Mouse (Mus musculus) liver, postnatal 0 days (tissue): ENCODE measurements around the gene Arpp21. TPM values are rescaled to one million over a fixed set of nuclear protein-coding genes. Genes with fewer than 3 reads are reported as not detected.

Source experiments
- ATAC-seq: fragments of 200-750 bp; cut with Nextera tagmentation; 2 replicates; pipeline ENCODE4 v1.8.0; 2017; ENCODE audit warnings: mild to moderate bottlenecking, moderate library complexity
- DNase-seq: peaks from one replicate; pipeline ENCODE4 v3.0.0-alpha.2; 2016
- H3K27ac ChIP-seq: fragments of 300-500 bp; sonication (generic); 2 replicates; pipeline ENCODE4 v1.5.1; 2014; ENCODE audit warnings: antibody characterized with exemption, moderate library complexity, mild to moderate bottlenecking, low read depth
- H3K27me3 ChIP-seq: fragments of 300-500 bp; sonication (generic); 2 replicates; pipeline ENCODE4 v1.6.1; 2014; ENCODE audit warnings: low read length, control low read depth, mixed read lengths; ENCODE audit not compliant: insufficient read depth
- H3K36me3 ChIP-seq: fragments of 300-500 bp; sonication (generic); replicated peaks from 2 replicates; pipeline ENCODE4 v1.6.1; 2014; ENCODE audit warnings: mild to moderate bottlenecking, control low read depth, low read length, moderate library complexity, mixed read lengths; ENCODE audit not compliant: insufficient read depth
- H3K4me1 ChIP-seq: fragments of 300-500 bp; sonication (generic); 2 replicates; pipeline ENCODE4 v1.6.1; 2014; ENCODE audit warnings: antibody characterized with exemption, mild to moderate bottlenecking, control low read depth; ENCODE audit not compliant: insufficient read depth
- H3K4me2 ChIP-seq: fragments of 300-500 bp; sonication (generic); 2 replicates; pipeline ENCODE4 v1.6.1; 2014; ENCODE audit warnings: low read depth, mild to moderate bottlenecking, low read length, moderate library complexity, mixed read lengths
- H3K4me3 ChIP-seq: fragments of 300-500 bp; sonication (generic); 2 replicates; pipeline ENCODE4 v1.5.1; 2014; ENCODE audit warnings: low read depth, low read length
- H3K9ac ChIP-seq: fragments of 300-500 bp; sonication (generic); replicated peaks from 2 replicates; pipeline ENCODE4 v1.6.1; 2014; ENCODE audit warnings: mild to moderate bottlenecking, moderate library complexity
- H3K9me3 ChIP-seq: fragments of 300-500 bp; sonication (generic); 2 replicates; pipeline ENCODE4 v1.6.1; 2016; ENCODE audit warnings: mild to moderate bottlenecking, control low read depth, low read length, mixed read lengths
- CTCF ChIP-seq: sonication (generic); IDR thresholded peaks from 2 replicates; pipeline ENCODE4 v1.5.1; 2016; ENCODE audit warnings: antibody characterized with exemption, low read depth
- EP300 ChIP-seq: IDR thresholded peaks from 2 replicates; pipeline ENCODE4 v1.6.1; 2016; ENCODE audit warnings: antibody characterized with exemption, low read depth, mild to moderate bottlenecking
- WGBS: fragments of 180-500 bp; shearing (Covaris S2); extraction: QIAGEN DNeasy Blood & Tissue Kit; methylation state at CpG from one replicate; pipeline ENCODE4 v1.1.7; 2014; ENCODE audit not compliant: insufficient replicate concordance; 5-methylcytosine and 5-hydroxymethylcytosine counted together
- polyA plus RNA-seq: library from polyadenylated mRNA; unstranded; fragments of >200 nt; fragmentation: Nextera tagmentation; extraction: Ambion mirVana; gene quantifications from 2 replicates; pipeline ENCODE4 v1.2.1, GENCODE M21; 2015

The Arpp21 gene
- polyA plus RNA-seq, 1 experiment from 2014 or later: 0.74 TPM

DNA sequence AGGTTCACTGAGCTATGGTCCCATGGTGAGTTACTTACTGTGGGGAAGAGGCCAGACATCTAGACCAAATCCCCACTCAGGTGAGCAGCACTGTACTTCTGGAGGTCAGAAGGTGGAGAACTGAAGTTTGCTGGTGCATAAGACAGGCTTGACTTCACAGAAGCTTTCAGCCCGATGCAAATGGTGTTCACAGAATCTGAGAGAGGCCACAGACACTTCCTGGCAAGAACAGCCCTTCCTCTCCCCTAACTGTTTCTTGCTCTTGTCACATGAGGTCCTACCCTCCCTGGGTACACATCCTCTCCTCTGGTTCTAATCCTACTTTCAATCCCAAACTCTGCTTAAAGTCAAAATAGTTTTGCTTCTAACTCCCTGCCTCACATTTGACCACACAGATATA, 9.2 kb downstream of the Arpp21 start:
- no peak for ATAC-seq
- TF ChIP-seq EP300 (no peak), CTCF (no peak)

DNA sequence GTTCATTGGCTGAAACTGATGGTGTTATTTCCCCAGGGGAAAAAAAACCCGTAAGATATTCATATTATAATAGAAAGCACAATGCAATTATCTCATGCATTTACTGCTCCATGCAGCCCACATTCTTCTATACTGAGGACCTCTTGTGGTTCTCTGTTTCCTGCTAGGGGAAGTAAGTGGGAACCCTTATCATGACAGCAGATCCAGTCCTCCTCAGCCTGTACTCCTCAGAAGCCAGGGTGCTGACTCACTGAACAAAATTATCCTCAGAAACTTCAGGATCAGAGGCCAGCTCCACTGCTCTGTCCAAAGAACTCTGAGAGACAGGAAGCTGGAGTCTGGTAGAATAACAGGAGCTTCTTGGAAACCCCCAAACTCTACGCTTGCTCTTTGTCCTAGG, 10.7 kb downstream of the Arpp21 start:
- WGBS: 34% methylated on average over 2 of the region's 2 CpGs
- DNase-seq (no peak), ATAC-seq (peak; percentile 53; the same call in 1 of the 2 replicates)
- H3K9me3 ChIP-seq: no peaks in the 10 kb centered on the region
- no peaks in the 10 kb centered on the region for H3K27me3 ChIP-seq
- H3K4me2 ChIP-seq: no peak overlapping the region
- no peak overlapping the region for H3K9ac ChIP-seq
- H3K4me3 ChIP-seq: no peak overlapping the region
- H3K4me1 ChIP-seq: no peaks in the 10 kb centered on the region
- no peak overlapping the region for H3K27ac ChIP-seq
- no peaks in the 10 kb centered on the region for H3K36me3 ChIP-seq
- TF ChIP-seq CTCF (no peak), EP300 (no peak)

More for the DNA sequence above, 9.2 kb downstream of the Arpp21 start:
- H3K4me1 ChIP-seq: no peaks in the 10 kb centered on the region
- 0% methylated on average over 1 of the region's 1 CpGs for WGBS
- H3K27me3 ChIP-seq: no peaks in the 10 kb centered on the region
- H3K4me3 ChIP-seq: no peak overlapping the region
- no peak overlapping the region for H3K4me2 ChIP-seq
- DNase-seq: no peak
- no peaks in the 10 kb centered on the region for H3K36me3 ChIP-seq
- no peak overlapping the region for H3K27ac ChIP-seq
- no peak overlapping the region for H3K9ac ChIP-seq
- no peaks in the 10 kb centered on the region for H3K9me3 ChIP-seq

DNA sequence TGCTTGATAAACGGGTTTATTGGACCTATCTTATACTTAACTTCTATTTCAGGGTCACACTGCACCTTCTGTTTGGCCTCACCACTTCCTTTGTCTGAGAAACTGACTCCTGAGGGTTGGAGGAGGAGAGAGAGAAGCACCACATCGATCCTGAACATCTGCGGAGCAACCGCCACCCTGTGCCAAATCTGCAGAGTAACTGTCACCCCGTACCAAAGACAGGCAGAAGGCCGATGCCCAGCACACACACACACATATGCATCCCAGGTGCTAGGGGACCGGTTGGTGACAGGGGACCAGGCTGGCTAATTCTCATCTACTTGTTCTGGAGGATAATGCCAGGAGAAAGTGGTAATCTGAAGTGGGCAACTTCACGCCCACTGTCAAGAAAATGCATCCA, 16.4 kb downstream of the Arpp21 start:
- H3K27ac ChIP-seq: no peak overlapping the region
- no peak for DNase-seq
- H3K9me3 ChIP-seq: no peaks in the 10 kb centered on the region
- H3K27me3 ChIP-seq: no peaks in the 10 kb centered on the region
- TF ChIP-seq CTCF (no peak), EP300 (no peak)
- ATAC-seq: no peak
- H3K4me1 ChIP-seq: 0 out of 2 replicates have a peak, but pooled peaks cover 3% of the 10 kb centered on the region
- no peaks in the 10 kb centered on the region for H3K36me3 ChIP-seq
- H3K9ac ChIP-seq: no peak overlapping the region
- no peak overlapping the region for H3K4me2 ChIP-seq
- H3K4me3 ChIP-seq: no peak overlapping the region
- WGBS: 44% methylated on average over 8 of the region's 8 CpGs

DNA sequence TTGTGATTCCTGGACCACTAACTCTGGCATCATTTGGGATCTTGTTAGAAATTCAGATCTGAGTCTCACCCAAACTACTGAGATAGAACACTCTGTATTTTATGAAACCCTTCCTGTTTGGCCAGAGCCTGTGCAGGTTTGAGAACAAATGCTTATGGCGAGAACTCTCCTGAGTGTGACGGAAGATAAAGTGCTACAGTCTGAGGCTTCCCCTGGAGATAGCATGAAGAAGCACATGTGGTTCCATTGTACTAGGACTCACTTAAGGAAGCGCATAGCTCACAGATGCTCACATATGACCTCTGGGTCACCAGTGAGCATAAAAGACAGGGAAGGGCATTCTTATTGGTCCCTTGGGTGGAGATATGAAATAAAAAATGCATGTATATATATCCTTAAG, 17.5 kb downstream of the Arpp21 start:
- Histone ChIP-seq H3K4me2 (no peak overlapping the region), H3K27me3 (no peaks in the 10 kb centered on the region), H3K9me3 (no peaks in the 10 kb centered on the region), H3K9ac (no peak overlapping the region), H3K4me3 (no peak overlapping the region), H3K27ac (no peak overlapping the region), H3K36me3 (no peaks in the 10 kb centered on the region), H3K4me1 (0 out of 2 replicates have a peak, but pooled peaks cover 3% of the 10 kb centered on the region)
- TF ChIP-seq EP300 (no peak), CTCF (no peak)
- 0 out of 2 replicates have a peak, but pooled peaks have one; percentile 38 for ATAC-seq
- DNase-seq: no peak
- 59% methylated on average over 3 of the region's 3 CpGs for WGBS

DNA sequence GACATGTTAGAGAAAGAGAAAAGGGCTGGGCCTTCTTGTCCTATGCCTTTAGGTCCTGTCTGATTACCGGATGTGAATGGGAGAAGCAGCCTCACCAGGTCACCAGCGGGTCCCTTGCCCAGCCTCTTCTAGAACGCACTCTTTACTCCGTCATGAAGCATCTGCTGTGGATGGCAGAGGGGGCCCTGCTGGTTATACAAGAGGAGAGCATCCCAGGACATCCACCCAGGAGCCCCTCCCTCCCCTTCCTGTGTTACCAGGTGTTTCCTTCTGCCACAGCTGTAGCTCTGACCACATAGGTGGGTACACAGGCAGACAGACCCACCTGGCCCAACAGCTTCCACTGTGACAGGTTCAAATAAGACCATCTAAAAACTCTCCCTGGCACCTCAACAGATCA, 18.6 kb downstream of the Arpp21 start:
- Histone ChIP-seq H3K36me3 (no peaks in the 10 kb centered on the region), H3K27ac (no peak overlapping the region), H3K9me3 (no peaks in the 10 kb centered on the region), H3K4me2 (no peak overlapping the region), H3K4me1 (0 out of 2 replicates have a peak, but pooled peaks cover 3% of the 10 kb centered on the region), H3K9ac (no peak overlapping the region), H3K4me3 (no peak overlapping the region), H3K27me3 (no peaks in the 10 kb centered on the region)
- no peak for DNase-seq
- no peak for TF ChIP-seq CTCF
- no peak for TF ChIP-seq EP300
- 53% methylated on average over 4 of the region's 4 CpGs for WGBS
- ATAC-seq: peak; percentile 48; the same call in 1 of the 2 replicates

DNA sequence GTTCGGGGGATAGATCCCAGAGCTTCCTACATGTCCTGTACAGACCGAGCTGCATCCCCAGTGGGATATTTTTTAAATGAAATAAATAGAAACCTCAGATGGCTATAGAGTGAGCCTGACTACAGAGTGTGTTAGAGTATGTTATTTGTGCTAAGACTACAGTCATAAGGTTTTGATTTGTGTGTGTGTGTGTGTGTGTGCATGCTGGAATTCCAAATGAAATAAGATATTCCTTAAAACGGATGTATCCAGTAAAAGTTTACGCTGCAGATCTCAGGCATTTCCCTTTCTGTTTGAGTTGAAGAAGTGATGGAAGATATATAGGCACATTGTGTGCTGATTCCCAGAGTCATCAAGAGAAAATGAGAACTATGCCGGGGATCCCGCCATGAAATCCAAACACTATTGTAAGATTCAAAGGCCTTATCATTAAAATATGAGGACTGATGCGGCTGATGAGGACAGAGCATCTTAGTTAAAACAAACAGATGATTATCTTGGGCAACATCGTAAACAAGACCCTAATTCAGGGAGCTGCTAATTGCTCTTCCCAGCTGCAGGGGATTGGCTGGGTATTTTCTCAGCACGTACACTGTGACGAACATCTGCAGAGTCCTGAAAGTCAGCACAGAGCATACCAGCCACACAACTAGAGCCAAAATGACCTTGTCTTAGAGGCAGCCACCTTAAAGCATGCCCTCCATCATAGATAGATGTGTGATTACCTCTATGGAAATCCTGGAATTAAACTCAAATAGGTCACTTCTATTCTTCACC, 20.5 kb downstream of the Arpp21 start:
- H3K4me2 ChIP-seq: no peak overlapping the region
- H3K4me3 ChIP-seq: no peak overlapping the region
- no peak overlapping the region for H3K9ac ChIP-seq
- DNase-seq (no peak), ATAC-seq (no peak)
- no peaks in the 10 kb centered on the region for H3K9me3 ChIP-seq
- WGBS: 64% methylated on average over 10 of the region's 10 CpGs
- H3K36me3 ChIP-seq: no peaks in the 10 kb centered on the region
- H3K27ac ChIP-seq: no peak overlapping the region
- no peaks in the 10 kb centered on the region for H3K27me3 ChIP-seq
- H3K4me1 ChIP-seq: 0 out of 2 replicates have a peak, but pooled peaks cover 3% of the 10 kb centered on the region
- TF ChIP-seq EP300: no peak
- no peak for TF ChIP-seq CTCF
